ENCODE assay signal across 31 mouse cellular contexts in genomic region chr2:48476777-48477176, GRCm38 (mm10).
A peak's percentile ranks its signal among the peaks of the same experiment; 100 is the strongest.
DNase-seq lines count a peak whose midpoint lies in the region; ATAC-seq lines count a peak whose summit lies in the region.
"Had no signal": no experiment of that assay in that cellular context is flagged by ENCODE, and none has a peak within 500 bp of the region (broad histone marks: within the 10 kb centered on the region; RNA-seq: fewer than 3 reads in every experiment).

No protein-coding gene starts in this region.

- no peak overlapping the region for H3K9ac ChIP-seq in kidney, embryonic 14.5 days (ENCODE audit: low read depth, low read length)
- H3K9ac ChIP-seq: embryonic facial prominence, embryonic 13.5 days; forebrain, embryonic 12.5 days; forebrain, embryonic 15.5 days; heart, embryonic 13.5 days; hindbrain, embryonic 15.5 days had no signal

- no peaks in the 10 kb centered on the region for H3K27me3 ChIP-seq in kidney, embryonic 14.5 days (ENCODE audit: control insufficient read depth, insufficient read depth, low read length)
- H3K27me3 ChIP-seq: CH12.LX; embryonic facial prominence, embryonic 13.5 days; forebrain, embryonic 15.5 days; heart, embryonic 13.5 days; hindbrain, embryonic 15.5 days; Patski had no signal

- no peak overlapping the region for H3K4me2 ChIP-seq in kidney, embryonic 14.5 days (replicated peaks; ENCODE audit: low read depth, low read length)
- H3K4me2 ChIP-seq: embryonic facial prominence, embryonic 13.5 days; forebrain, embryonic 12.5 days; forebrain, embryonic 15.5 days; heart, embryonic 13.5 days; hindbrain, embryonic 15.5 days had no signal

- H3K4me3 ChIP-seq in kidney, embryonic 14.5 days (ENCODE audit: low read length): no peak overlapping the region
- H3K4me3 ChIP-seq: embryonic facial prominence, embryonic 10.5 days; embryonic facial prominence, embryonic 13.5 days; erythroblast, embryonic 14.5 days; forebrain, embryonic 12.5 days; forebrain, embryonic 15.5 days; heart, adult 2 months; heart, embryonic 10.5 days; heart, embryonic 13.5 days; hindbrain, embryonic 15.5 days had no signal

- no peaks in the 10 kb centered on the region for H3K36me3 ChIP-seq in kidney, embryonic 14.5 days (ENCODE audit: control insufficient read depth, insufficient read depth, low read length)
- H3K36me3 ChIP-seq: embryonic facial prominence, embryonic 10.5 days; embryonic facial prominence, embryonic 13.5 days; forebrain, embryonic 12.5 days; forebrain, embryonic 15.5 days; G1E; heart, embryonic 10.5 days; heart, embryonic 13.5 days; hindbrain, embryonic 15.5 days had no signal

- H3K9me3 ChIP-seq in kidney, embryonic 14.5 days (ENCODE audit: control insufficient read depth, low read length): no peaks in the 10 kb centered on the region
- H3K9me3 ChIP-seq: embryonic facial prominence, embryonic 10.5 days; embryonic facial prominence, embryonic 13.5 days; forebrain, embryonic 12.5 days; forebrain, embryonic 15.5 days; G1E; heart, embryonic 10.5 days; heart, embryonic 13.5 days; hindbrain, embryonic 15.5 days had no signal

- 0 out of 2 replicates have a peak, but pooled peaks cover 4% of the 10 kb centered on the region for H3K4me1 ChIP-seq in kidney, embryonic 14.5 days (ENCODE audit: control insufficient read depth, insufficient read depth, low read length)
- H3K4me1 ChIP-seq: heart, embryonic 10.5 days; heart, embryonic 13.5 days had no signal

- 63% methylated on average over 3 of the region's 3 CpGs for WGBS in kidney, embryonic 14.5 days

- intact Hi-C loops in left cerebral cortex, postnatal 25 days (cut with DNase I): no loop called here

- DNase-seq in 416B (ENCODE audit: low read depth): peak; percentile 86
- peak; percentile 26 for DNase-seq in CD4-positive, CD25-positive, alpha-beta regulatory T cell, adult 2 months (ENCODE audit: low read depth, low spot score)
- DNase-seq in induced T-regulatory cell, adult 2 months (ENCODE audit: low read depth): peak; percentile 58
- no peak for DNase-seq in cerebellum, postnatal 10 days
- DNase-seq in left cerebral cortex, postnatal 25 days (ENCODE audit: low spot score in 2 of 2): no peak
- DNase-seq: adrenal gland, adult 2 months; adrenal gland, postnatal 14 days; B cell, adult 2 months; cerebellum, adult 11 months; cerebellum, adult 2 months; cerebellum, adult 9-11 months; cerebellum, postnatal 36 days; embryo, embryonic 11 days; gastrocnemius, postnatal 10 days; gastrocnemius, postnatal 36 days; heart, adult 2 months; heart, postnatal 14 days; heart, postnatal 4 days had no signal

- no peak for ATAC-seq in kidney, embryonic 14.5 days (ENCODE audit: low FRiP score, low TSS enrichment)
- ATAC-seq: intestine, embryonic 16.5 days; Patski had no signal

- no peak overlapping the region for H3K27ac ChIP-seq in kidney, embryonic 14.5 days (ENCODE audit: low read depth, low read length)
- H3K27ac ChIP-seq: embryonic facial prominence, embryonic 10.5 days; embryonic facial prominence, embryonic 13.5 days; forebrain, embryonic 12.5 days; forebrain, embryonic 15.5 days; heart, adult 2 months; heart, embryonic 10.5 days; heart, embryonic 13.5 days; hindbrain, embryonic 15.5 days had no signal

Comparison
In these comparisons a context has a peak if more than half of its experiments do, and no peak if none do; other contexts are left out.
1. DNase-seq: peak in 416B (single experiment), CD4-positive, CD25-positive, alpha-beta regulatory T cell, adult 2 months (single experiment) and induced T-regulatory cell, adult 2 months (single experiment); none in cerebellum, postnatal 10 days (0 of 2) and left cerebral cortex, postnatal 25 days (0 of 2).